Mouse (Mus musculus) hindbrain, embryonic 15.5 days (tissue): Measurements from ENCODE around the gene Gm21958. TPM values are rescaled to one million over a fixed set of nuclear protein-coding genes. Genes with fewer than 3 reads are reported as not detected.

Experiments used
- ATAC-seq: fragments of 200-750 bp; cut with Nextera tagmentation; 2 replicates; pipeline ENCODE4 v1.8.0; 2017; ENCODE audit warnings: low read depth, moderate number of reproducible peaks, moderate TSS enrichment; ENCODE audit not compliant: low FRiP score
- H3K27ac ChIP-seq: fragments of 300-500 bp; sonication (generic); replicated peaks from 2 replicates; pipeline ENCODE4 v1.5.1; 2015; ENCODE audit warnings: mild to moderate bottlenecking, inconsistent platforms
- H3K27me3 ChIP-seq: fragments of 300-500 bp; sonication (generic); 2 replicates; pipeline ENCODE4 v1.6.1; 2015; ENCODE audit warnings: control low read depth, inconsistent platforms
- H3K36me3 ChIP-seq: fragments of 300-500 bp; sonication (generic); 2 replicates; pipeline ENCODE4 v1.6.1; 2015; ENCODE audit warnings: control low read depth, inconsistent platforms
- H3K4me1 ChIP-seq: fragments of 300-500 bp; sonication (generic); replicated peaks from 2 replicates; pipeline ENCODE4 v1.6.1; 2015; ENCODE audit warnings: control low read depth, inconsistent platforms
- H3K4me2 ChIP-seq: fragments of 300-500 bp; sonication (generic); 2 replicates; pipeline ENCODE4 v1.6.1; 2015; ENCODE audit warnings: moderate library complexity, mild to moderate bottlenecking, inconsistent platforms
- H3K4me3 ChIP-seq: fragments of 300-500 bp; sonication (generic); 2 replicates; pipeline ENCODE4 v1.5.1; 2015; ENCODE audit warnings: mild to moderate bottlenecking, inconsistent platforms
- H3K9ac ChIP-seq: fragments of 300-500 bp; sonication (generic); 2 replicates; pipeline ENCODE4 v1.6.1; 2015; ENCODE audit warnings: inconsistent platforms
- H3K9me3 ChIP-seq: fragments of 300-500 bp; sonication (generic); 2 replicates; pipeline ENCODE4 v1.6.1; 2016; ENCODE audit warnings: control low read depth, inconsistent platforms
- WGBS: fragments of 180-500 bp; shearing (Covaris S2); methylation state at CpG from one replicate; pipeline ENCODE4 v1.1.7; 2015; 5-methylcytosine and 5-hydroxymethylcytosine counted together
- polyA plus RNA-seq: library from polyadenylated mRNA; unstranded; fragments of >200 nt; fragmentation: Nextera tagmentation; extraction: Ambion mirVana; gene quantifications from 2 replicates; pipeline ENCODE4 v1.2.1, GENCODE M21; 2015

Gene Gm21958
- polyA plus RNA-seq, 1 experiment from 2014 or later, result 0.41 TPM

GRCm38 (mm10) chr3:54672557-54673529, 41.3 kb downstream of the Gm21958 start:
- H3K36me3 ChIP-seq, result no peaks in the 10 kb centered on the region
- H3K27ac ChIP-seq, result no peak overlapping the region
- 73% methylated on average over 13 of the region's 13 CpGs for WGBS
- no peak overlapping the region for H3K9ac ChIP-seq
- H3K4me3 ChIP-seq, result no peak overlapping the region
- H3K9me3 ChIP-seq, result no peaks in the 10 kb centered on the region
- no peaks in the 10 kb centered on the region for H3K27me3 ChIP-seq
- H3K4me1 ChIP-seq, result no peaks in the 10 kb centered on the region
- no peak overlapping the region for H3K4me2 ChIP-seq
- ATAC-seq, result no peak

DNA sequence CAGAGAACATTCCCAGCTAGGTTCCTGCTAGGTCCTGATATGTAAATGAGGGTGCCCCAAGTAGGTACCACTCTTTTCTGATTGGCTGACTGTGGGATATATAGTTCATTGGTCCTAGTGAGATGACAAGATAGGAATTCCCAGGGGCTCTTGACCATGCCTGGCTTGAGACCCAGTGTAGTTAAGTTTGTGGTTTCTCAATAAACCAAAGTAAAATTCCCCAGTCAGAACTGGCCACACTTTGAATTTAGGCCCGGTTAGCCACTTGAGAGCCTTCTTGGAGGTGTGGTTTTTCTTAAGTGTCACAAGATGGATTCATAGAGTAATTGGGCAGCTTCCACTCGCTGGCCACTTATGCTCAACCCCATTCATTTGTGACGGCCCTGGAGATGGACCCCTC, 42.0 kb downstream of the Gm21958 start:
- no peaks in the 10 kb centered on the region for H3K36me3 ChIP-seq
- H3K4me2 ChIP-seq, result no peak overlapping the region
- 83% methylated on average over 3 of the region's 3 CpGs for WGBS
- H3K9ac ChIP-seq, result no peak overlapping the region
- no peaks in the 10 kb centered on the region for H3K9me3 ChIP-seq
- H3K27me3 ChIP-seq, result no peaks in the 10 kb centered on the region
- H3K4me1 ChIP-seq, result no peaks in the 10 kb centered on the region
- H3K27ac ChIP-seq, result no peak overlapping the region
- H3K4me3 ChIP-seq, result no peak overlapping the region
- no peak for ATAC-seq

DNA sequence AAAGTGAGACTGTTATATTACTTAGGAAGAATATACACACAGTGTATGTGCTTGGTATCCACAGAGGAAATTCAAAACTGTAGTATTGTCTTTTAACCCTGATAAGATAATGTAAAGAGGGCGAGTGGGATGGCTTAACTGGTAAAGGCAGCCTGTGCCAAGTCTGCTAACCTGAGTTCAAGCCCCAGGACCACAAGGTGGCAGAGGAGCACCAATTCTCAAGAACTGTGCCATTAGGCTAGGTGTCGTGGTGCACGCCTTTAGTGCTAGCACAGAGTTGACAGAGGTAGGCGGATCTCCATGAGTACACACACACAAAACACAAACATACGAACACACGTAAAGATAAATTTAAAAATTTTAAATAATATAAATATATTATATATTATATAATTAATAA, 44.6 kb downstream of the Gm21958 start:
- Histone ChIP-seq H3K27ac (no peak overlapping the region), H3K36me3 (no peaks in the 10 kb centered on the region), H3K4me1 (no peaks in the 10 kb centered on the region), H3K27me3 (no peaks in the 10 kb centered on the region), H3K9ac (no peak overlapping the region), H3K4me2 (no peak overlapping the region), H3K9me3 (no peaks in the 10 kb centered on the region), H3K4me3 (no peak overlapping the region)
- ATAC-seq, result no peak
- 92% methylated on average over 6 of the region's 6 CpGs for WGBS

- WGBS, result 88% methylated on average over 6 of the region's 6 CpGs
- H3K4me3 ChIP-seq, result no peak overlapping the region
- no peak for ATAC-seq
- H3K4me2 ChIP-seq, result no peak overlapping the region
- H3K36me3 ChIP-seq, result no peaks in the 10 kb centered on the region
- H3K9me3 ChIP-seq, result no peaks in the 10 kb centered on the region
- no peaks in the 10 kb centered on the region for H3K4me1 ChIP-seq
- no peak overlapping the region for H3K27ac ChIP-seq
- no peak overlapping the region for H3K9ac ChIP-seq
- H3K27me3 ChIP-seq, result no peaks in the 10 kb centered on the region
These were observed 45.4 kb downstream of the Gm21958 start for GRCm38 (mm10) chr3:54668722-54669121.

DNA sequence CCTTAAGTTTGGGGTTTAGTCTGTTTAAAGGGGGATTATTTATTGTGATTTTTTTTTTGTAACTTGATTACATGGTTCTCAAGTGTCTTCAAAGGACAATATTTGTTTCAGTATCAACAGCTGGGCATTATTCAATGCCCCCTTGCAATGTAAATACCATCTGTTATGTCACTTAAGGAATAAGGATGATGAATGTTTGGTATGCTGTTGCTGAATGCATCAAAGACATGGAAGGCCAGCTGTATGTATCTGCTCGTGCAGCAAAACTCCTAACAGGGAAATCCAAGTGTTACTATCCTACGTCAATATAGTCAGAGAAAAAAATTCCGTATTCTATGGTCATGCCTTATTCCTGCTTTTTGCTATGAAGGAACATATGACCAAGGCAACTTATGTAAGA, 46.0 kb downstream of the Gm21958 start:
- H3K9me3 ChIP-seq, result no peaks in the 10 kb centered on the region
- no peaks in the 10 kb centered on the region for H3K4me1 ChIP-seq
- ATAC-seq, result no peak
- 85% methylated on average over 3 of the region's 3 CpGs for WGBS
- no peak overlapping the region for H3K27ac ChIP-seq
- no peaks in the 10 kb centered on the region for H3K27me3 ChIP-seq
- H3K9ac ChIP-seq, result no peak overlapping the region
- no peaks in the 10 kb centered on the region for H3K36me3 ChIP-seq
- no peak overlapping the region for H3K4me3 ChIP-seq
- H3K4me2 ChIP-seq, result no peak overlapping the region

Other genes starting within 250 kb of the Gm21958 start
- gene Supt20, start 21.5 kb downstream of the Gm21958 start, polyA plus RNA-seq, result 82.4 and 87.7 TPM in 2 replicates
- gene Exosc8, start 21.0 kb upstream of the Gm21958 start, polyA plus RNA-seq, result 70.1 and 75.6 TPM in 2 replicates
- 45.0 and 45.4 TPM in 2 replicates for gene Alg5, start 21.2 kb upstream of the Gm21958 start, polyA plus RNA-seq
- gene Smad9, start 41.2 kb upstream of the Gm21958 start, polyA plus RNA-seq, result 0.85 and 0.91 TPM in 2 replicates
- 44.0 and 45.1 TPM in 2 replicates for gene Rfxap, start 93.4 kb upstream of the Gm21958 start, polyA plus RNA-seq
- 1.2 and 1.4 TPM in 2 replicates for gene Sertm1, start 201.5 kb upstream of the Gm21958 start, polyA plus RNA-seq